Mouse (Mus musculus) layer of hippocampus, postnatal 36 days (tissue): Measurements from ENCODE around the gene Snx17. TPM values are rescaled to one million over a fixed set of nuclear protein-coding genes. Genes with fewer than 3 reads are reported as not detected.
A peak's percentile ranks its signal among the peaks of the same experiment; 100 is the strongest.
"Not testable (repeated sequence)": the region's sequence is repeated elsewhere in the genome, so short reads cannot be mapped to it uniquely, and the experiment has no call there.

ENCODE experiments used
- DNase-seq, 2 experiments: peaks; one replicate each; pipeline ENCODE4 v3.0.0; 2022
- total RNA-seq, 2 experiments: library from RNA; stranded (reverse); gene quantifications; 2 replicates each; pipeline ENCODE4 v1.2.3; 2021

Snx17 gene
- total RNA-seq, 2 experiments from 2014 or later, result 77.0 to 83.7 TPM

- no peak for DNase-seq
Measured at GRCm38 (mm10) chr5:31197072-31197471, 4.0 kb downstream of the Snx17 start.

GRCm38 (mm10) chr5:31198170-31198569 is 5.1 kb downstream of the Snx17 start:
- DNase-seq, result no peak

- DNase-seq, result no peak
Measured at GRCm38 (mm10) chr5:31198616-31199320, 5.7 kb downstream of the Snx17 start.

- DNase-seq, result no peak
Measured at GRCm38 (mm10) chr5:31199321-31199892, 6.4 kb downstream of the Snx17 start.

DNA sequence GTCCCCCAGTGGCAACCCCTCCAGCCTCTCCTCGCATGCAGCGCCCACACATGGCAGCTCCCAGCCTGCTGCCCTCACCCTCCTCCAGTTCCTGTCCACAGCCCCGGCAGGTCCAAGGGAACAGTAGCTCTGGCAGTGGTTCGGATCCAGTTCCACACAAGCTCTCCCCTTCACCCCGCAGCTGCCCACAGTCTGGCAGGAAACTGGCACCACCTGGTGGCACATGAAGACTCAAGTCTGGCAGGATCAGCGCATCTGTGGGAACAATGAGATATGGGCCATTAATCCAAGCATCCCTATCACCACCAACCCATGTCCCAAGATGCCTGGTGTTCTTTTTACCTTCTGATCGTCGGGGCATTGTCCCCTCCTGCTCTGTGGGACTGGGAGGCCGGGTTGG is 6.9 kb downstream of the Snx17 start:
- no peak for DNase-seq

DNA sequence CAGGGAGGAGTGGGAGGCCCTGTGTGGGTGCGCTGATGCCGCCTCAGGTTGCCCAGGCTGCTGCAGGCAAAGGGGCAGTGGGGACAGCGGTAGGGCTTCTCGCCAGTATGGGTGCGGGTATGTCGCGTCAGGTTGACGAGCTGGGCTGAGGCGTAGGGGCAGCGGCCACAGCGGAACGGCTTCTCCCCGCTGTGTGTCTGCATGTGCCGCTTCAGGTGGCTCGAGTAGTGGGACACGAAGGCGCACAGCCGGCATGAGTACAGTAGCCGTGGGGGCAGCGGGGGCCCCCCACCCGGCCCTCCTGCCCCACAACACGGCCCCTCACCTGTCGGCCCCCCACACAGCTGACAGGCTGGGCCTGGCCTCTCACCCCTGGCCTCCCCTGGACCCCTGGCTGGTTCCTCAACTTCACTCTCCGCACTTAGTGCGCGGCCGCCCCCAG is 7.3 kb downstream of the Snx17 start:
- DNase-seq, result no peak

GRCm38 (mm10) chr5:31201042-31201741 is 8.2 kb downstream of the Snx17 start:
- no peak for DNase-seq

DNA sequence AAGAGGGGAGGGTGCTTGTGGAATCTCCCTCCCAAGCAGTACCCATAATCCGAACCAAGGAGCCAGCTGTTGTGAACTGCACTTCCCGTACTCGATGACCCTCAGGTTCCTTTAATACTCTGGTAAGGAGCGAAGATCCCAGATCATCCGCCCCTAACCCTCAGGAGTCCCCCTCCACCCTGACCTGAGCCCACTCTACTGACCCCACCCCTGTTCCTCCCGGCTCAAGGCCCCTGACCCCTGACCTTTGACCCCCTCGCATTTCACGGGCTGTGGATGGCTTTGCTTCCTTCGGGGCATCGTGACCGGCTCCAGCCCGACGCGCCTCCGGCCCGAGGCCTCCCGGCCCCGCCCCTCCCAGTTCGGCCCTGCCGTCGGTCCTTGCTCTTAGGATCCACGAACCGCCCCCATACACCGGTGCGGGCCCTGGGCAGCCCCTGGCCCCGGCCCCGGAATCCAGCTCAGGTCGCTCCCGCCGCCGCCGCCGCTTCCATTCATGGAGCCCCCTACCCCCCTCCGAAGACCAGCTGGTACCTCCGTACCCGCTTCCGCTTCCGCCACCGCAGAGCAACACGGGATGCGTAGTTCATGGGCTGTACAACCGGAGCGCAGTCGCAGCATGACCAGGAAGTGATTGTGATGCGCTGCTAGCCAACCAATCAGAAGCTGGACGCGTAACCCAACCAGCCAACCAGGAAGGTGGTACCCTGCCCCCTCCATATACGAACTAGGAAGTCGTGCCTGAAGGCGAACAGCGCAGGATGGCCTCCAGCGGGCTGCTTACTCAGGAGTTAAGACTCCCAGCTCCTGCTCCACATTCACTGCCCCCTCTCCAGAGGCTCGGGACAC is 8.9 kb downstream of the Snx17 start, which contains the start of gene Zfp513:
Zfp513 (minus strand) TSS at position 562 of the 849 bp plus-strand sequence.
- peak; percentile 95 to 98 for DNase-seq

DNA sequence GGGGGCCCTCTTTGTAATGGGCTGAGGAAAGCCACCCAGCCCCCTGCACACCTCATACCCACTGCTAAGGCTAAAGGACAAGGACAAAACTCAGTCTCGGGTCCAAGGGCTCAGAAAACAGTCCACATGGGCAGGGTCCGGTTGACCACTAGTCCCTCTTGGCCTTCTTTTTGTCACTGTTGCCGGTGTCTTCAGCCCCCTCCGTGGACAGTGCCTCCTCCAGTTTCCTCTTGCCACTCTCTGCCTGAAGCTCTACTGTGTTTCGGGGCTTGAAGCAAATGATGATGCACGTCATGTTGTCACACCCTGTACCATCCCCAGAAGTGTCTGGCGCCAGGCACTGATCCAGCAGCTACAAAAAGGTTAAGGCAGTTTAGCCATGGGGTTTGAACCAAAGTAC is 9.9 kb downstream of the Snx17 start:
- no peak for DNase-seq

DNA sequence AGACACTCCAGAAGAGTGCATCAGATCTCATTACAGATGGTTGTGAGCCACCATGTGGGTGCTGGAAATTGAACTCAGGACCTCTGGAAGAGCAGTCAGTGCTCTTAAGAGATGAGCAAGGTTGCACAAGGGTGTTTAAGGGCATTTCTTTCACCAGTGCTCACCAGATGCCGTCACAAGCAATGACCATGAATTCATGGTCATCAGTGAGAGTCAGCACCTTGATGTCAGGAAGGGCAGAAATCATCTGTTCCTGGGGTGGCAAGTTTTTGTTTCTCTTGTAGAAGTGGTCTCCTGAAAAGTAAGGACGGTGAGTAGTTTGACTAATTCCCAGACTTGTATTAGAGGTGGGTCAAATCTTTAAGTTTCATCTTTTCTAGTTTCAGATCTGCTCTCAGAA is 10.8 kb downstream of the Snx17 start:
- DNase-seq, result no peak

- DNase-seq, result no peak
Measured at GRCm38 (mm10) chr5:31204421-31204820, 11.4 kb downstream of the Snx17 start.

GRCm38 (mm10) chr5:31216554-31216953 is 23.5 kb downstream of the Snx17 start:
- not testable (repeated sequence) for DNase-seq

- DNase-seq, result no peak
Measured at GRCm38 (mm10) chr5:31218294-31218693, 25.3 kb downstream of the Snx17 start.

DNA sequence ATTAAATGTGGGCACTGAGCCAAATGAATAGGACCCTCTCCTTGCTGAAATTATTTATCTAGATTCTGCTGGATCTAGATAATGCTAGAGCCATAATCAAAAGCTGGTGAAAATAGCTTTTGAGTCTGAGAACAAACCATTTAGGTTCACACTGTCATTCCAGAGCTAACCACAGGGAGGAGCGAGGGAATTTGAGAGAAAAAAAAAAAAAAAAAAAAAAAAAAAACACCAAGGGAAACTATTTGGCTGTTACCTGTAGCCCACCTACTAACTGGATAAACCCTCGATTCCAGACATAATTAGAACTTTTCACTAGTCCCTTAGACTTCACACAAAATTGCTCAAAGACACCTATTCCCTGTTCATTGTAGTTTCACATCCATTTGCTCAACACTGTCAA is 26.0 kb downstream of the Snx17 start:
- DNase-seq, result no peak

- DNase-seq, result no peak
Measured at GRCm38 (mm10) chr5:31219474-31219873, 26.4 kb downstream of the Snx17 start.

GRCm38 (mm10) chr5:31219911-31220447 is 27.0 kb downstream of the Snx17 start:
- peak in 1 of 2 experiments; percentile 55 for DNase-seq

DNA sequence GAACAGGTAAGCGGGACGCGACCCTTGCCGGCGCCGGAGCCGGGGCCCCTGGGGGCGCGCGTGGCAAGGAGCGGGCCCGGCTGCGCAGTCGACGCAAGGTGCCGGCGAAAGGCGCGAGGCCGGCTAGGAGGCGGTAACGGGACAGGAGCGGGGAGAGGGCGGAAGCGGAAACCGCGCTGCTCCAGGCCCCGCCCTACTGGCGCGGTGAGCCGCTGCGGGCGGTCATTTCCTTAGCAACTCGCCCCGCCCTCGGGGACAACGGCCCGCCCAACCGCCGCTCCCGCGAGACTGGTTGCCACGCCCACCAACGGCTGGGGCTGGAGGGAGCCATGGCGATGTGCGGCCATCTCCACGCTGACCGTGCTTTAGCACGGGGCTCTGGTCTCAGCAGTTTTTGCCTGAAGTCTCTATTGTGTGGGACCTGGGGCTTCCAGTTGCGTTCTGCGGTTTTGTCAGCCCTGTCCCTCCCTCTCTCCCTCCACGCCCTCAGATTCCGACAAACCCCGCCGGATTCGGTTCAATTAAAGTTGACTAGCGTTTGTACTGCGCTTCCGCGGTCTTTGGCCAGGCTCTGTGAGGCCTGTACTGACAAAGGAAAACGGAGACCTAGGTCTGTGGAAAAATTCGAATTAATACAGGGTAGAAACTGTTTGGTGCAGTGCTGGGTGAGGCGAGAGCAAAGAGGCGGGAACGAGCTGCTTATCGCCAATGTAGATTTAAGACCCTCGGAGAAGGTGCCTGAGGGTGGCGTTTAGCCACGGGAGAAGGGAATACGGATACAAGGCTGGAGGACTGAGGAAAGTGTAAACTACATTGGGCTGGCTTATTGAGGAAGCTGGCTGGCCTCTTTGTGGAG is 27.6 kb downstream of the Snx17 start, which contains the start of gene Ppm1g:
Ppm1g (minus strand) TSS at position 240 of the 856 bp plus-strand sequence.
- DNase-seq, result peak; percentile 95 to 97

GRCm38 (mm10) chr5:31221304-31221945 is 28.4 kb downstream of the Snx17 start:
- no peak for DNase-seq

- DNase-seq, result no peak
Measured at GRCm38 (mm10) chr5:31222696-31223095, 29.7 kb downstream of the Snx17 start.

DNA sequence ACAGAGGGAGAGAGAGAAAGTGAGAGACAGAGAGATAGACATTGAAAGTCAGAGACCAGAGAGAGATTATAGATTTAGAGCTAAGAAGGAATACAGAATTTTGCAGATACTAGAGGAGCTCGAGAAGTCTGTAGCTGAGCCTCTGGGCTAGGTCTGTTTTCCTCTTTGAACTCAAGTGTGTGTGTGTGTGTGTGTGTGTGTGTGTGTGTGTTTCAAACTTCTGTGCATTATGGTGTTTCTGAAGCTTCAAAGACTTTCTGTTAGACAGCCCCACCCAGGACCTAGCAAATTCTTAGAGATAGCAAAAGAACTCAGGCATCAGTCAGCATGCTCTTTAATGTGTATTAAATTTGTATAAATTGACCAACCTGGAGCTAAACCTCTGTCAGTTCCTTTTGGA is 33.6 kb downstream of the Snx17 start:
- no peak for DNase-seq
